Mouse (Mus musculus) hindbrain, embryonic 16.5 days (tissue): ENCODE data around the gene Trcg1. TPM values are rescaled to one million over a fixed set of nuclear protein-coding genes. Genes with fewer than 3 reads are reported as not detected.
"Not testable (repeated sequence)": the region's sequence is repeated elsewhere in the genome, so short reads cannot be mapped to it uniquely, and the experiment has no call there.

Experiments
- ATAC-seq: fragments of 200-750 bp; cut with Nextera tagmentation; 2 replicates; pipeline ENCODE4 v1.8.0; 2017; ENCODE audit warnings: moderate TSS enrichment, moderate library complexity
- H3K27ac ChIP-seq: fragments of 300-500 bp; sonication (generic); 2 replicates; pipeline ENCODE4 v1.5.1; 2014; ENCODE audit warnings: low read depth, mild to moderate bottlenecking, control low read depth, low read length, moderate library complexity
- H3K27me3 ChIP-seq: fragments of 300-500 bp; sonication (generic); replicated peaks from 2 replicates; pipeline ENCODE4 v1.6.1; 2014; ENCODE audit warnings: low read length; ENCODE audit not compliant: control insufficient read depth, insufficient read depth
- H3K36me3 ChIP-seq: fragments of 300-500 bp; sonication (generic); 2 replicates; pipeline ENCODE4 v1.6.1; 2014; ENCODE audit warnings: mild to moderate bottlenecking, low read length, moderate library complexity, mixed read lengths; ENCODE audit not compliant: control insufficient read depth, insufficient read depth
- H3K4me1 ChIP-seq: fragments of 300-500 bp; sonication (generic); 2 replicates; pipeline ENCODE4 v1.6.1; 2014; ENCODE audit warnings: low read depth, low read length; ENCODE audit not compliant: control insufficient read depth, insufficient read depth
- H3K4me2 ChIP-seq: fragments of 300-500 bp; sonication (generic); 2 replicates; pipeline ENCODE4 v1.6.1; 2014; ENCODE audit warnings: mild to moderate bottlenecking, low read length, control low read depth, moderate library complexity
- H3K4me3 ChIP-seq: fragments of 300-500 bp; sonication (generic); 2 replicates; pipeline ENCODE4 v1.5.1; 2014; ENCODE audit warnings: mild to moderate bottlenecking, low read length, control low read depth, moderate library complexity
- H3K9ac ChIP-seq: fragments of 300-500 bp; sonication (generic); 2 replicates; pipeline ENCODE4 v1.6.1; 2014; ENCODE audit warnings: low read depth, mild to moderate bottlenecking, control low read depth, low read length, moderate library complexity
- H3K9me3 ChIP-seq: fragments of 300-500 bp; sonication (generic); 2 replicates; pipeline ENCODE4 v1.6.1; 2014; ENCODE audit warnings: mild to moderate bottlenecking, low read length, moderate library complexity; ENCODE audit not compliant: control insufficient read depth
- WGBS: fragments of 180-500 bp; shearing (Covaris S2); extraction: QIAGEN DNeasy Blood & Tissue Kit; methylation state at CpG from one replicate; pipeline ENCODE4 v1.1.7; 2014; 5-methylcytosine and 5-hydroxymethylcytosine counted together
- polyA plus RNA-seq: library from polyadenylated mRNA; unstranded; fragments of >200 nt; fragmentation: Nextera tagmentation; extraction: Ambion mirVana; gene quantifications from 2 replicates; pipeline ENCODE4 v1.2.1, GENCODE M21; 2015

Trcg1 gene
- 0.08 TPM in 1 of 2 replicates, not detected in the other for polyA plus RNA-seq

- H3K36me3 ChIP-seq = no peaks in the 10 kb centered on the region
- 86% methylated on average over 2 of the region's 2 CpGs for WGBS
- no peak within 1 kb of the TSS for H3K27ac ChIP-seq
These were observed at the start of gene Trcg1 for GRCm38 (mm10) chr9:57236256-57236655. TSS of gene Trcg1 (plus strand) at chr9:57236556.

GRCm38 (mm10) chr9:57196708-57197107 lies 39.6 kb upstream of the Trcg1 start:
- H3K36me3 ChIP-seq = no peaks in the 10 kb centered on the region
- no peak overlapping the region for H3K4me2 ChIP-seq
- no peaks in the 10 kb centered on the region for H3K9me3 ChIP-seq
- ATAC-seq = no peak
- H3K27me3 ChIP-seq = no peaks in the 10 kb centered on the region
- no peak overlapping the region for H3K27ac ChIP-seq
- H3K4me1 ChIP-seq = no peaks in the 10 kb centered on the region
- H3K4me3 ChIP-seq = no peak overlapping the region
- H3K9ac ChIP-seq = no peak overlapping the region
- 60% methylated on average over 3 of the region's 3 CpGs for WGBS

More at GRCm38 (mm10) chr9:57236256-57236655, at the start of gene Trcg1:
- Histone ChIP-seq H3K27me3 (no peaks in the 10 kb centered on the region), H3K4me1 (no peaks in the 10 kb centered on the region), H3K4me3 (no peak within 1 kb of the TSS), H3K9me3 (no peaks in the 10 kb centered on the region), H3K9ac (no peak within 1 kb of the TSS), H3K4me2 (no peak within 1 kb of the TSS)
- ATAC-seq = no peak

- Histone ChIP-seq H3K4me2 (no peak overlapping the region), H3K27ac (no peak overlapping the region), H3K27me3 (no peaks in the 10 kb centered on the region), H3K36me3 (no peaks in the 10 kb centered on the region), H3K4me3 (no peak overlapping the region), H3K4me1 (no peaks in the 10 kb centered on the region), H3K9ac (no peak overlapping the region), H3K9me3 (no peaks in the 10 kb centered on the region)
- ATAC-seq = no peak
- 79% methylated on average over 8 of the region's 8 CpGs for WGBS
These were observed 38.9 kb upstream of the Trcg1 start for GRCm38 (mm10) chr9:57197414-57197813.

- H3K9ac ChIP-seq = no peak overlapping the region
- H3K9me3 ChIP-seq = no peaks in the 10 kb centered on the region
- no peak overlapping the region for H3K27ac ChIP-seq
- H3K27me3 ChIP-seq = no peaks in the 10 kb centered on the region
- H3K4me1 ChIP-seq = no peaks in the 10 kb centered on the region
- no peak for ATAC-seq
- H3K4me2 ChIP-seq = no peak overlapping the region
- H3K4me3 ChIP-seq = no peak overlapping the region
- no peaks in the 10 kb centered on the region for H3K36me3 ChIP-seq
- 75% methylated on average over 7 of the region's 7 CpGs for WGBS
These were observed 33.4 kb upstream of the Trcg1 start for GRCm38 (mm10) chr9:57202981-57203380.

GRCm38 (mm10) chr9:57203571-57203970 lies 32.8 kb upstream of the Trcg1 start:
- not testable (repeated sequence) for H3K27me3 ChIP-seq, H3K9me3 ChIP-seq, H3K9ac ChIP-seq, H3K36me3 ChIP-seq, H3K4me1 ChIP-seq, H3K4me3 ChIP-seq, ATAC-seq, H3K4me2 ChIP-seq, H3K27ac ChIP-seq
- WGBS = 93% methylated on average over 13 of the region's 13 CpGs

GRCm38 (mm10) chr9:57206896-57207295 lies 29.5 kb upstream of the Trcg1 start:
- Histone ChIP-seq H3K4me2 (no peak overlapping the region), H3K4me1 (no peaks in the 10 kb centered on the region), H3K9me3 (no peaks in the 10 kb centered on the region), H3K27ac (no peak overlapping the region), H3K4me3 (no peak overlapping the region), H3K9ac (no peak overlapping the region), H3K27me3 (no peaks in the 10 kb centered on the region), H3K36me3 (no peaks in the 10 kb centered on the region)
- ATAC-seq = no peak
- WGBS = 61% methylated on average over 2 of the region's 2 CpGs

- Histone ChIP-seq H3K27ac (no peak overlapping the region), H3K4me3 (no peak overlapping the region), H3K4me2 (no peak overlapping the region), H3K36me3 (no peaks in the 10 kb centered on the region), H3K4me1 (no peaks in the 10 kb centered on the region), H3K9me3 (no peaks in the 10 kb centered on the region), H3K9ac (no peak overlapping the region), H3K27me3 (no peaks in the 10 kb centered on the region)
- no peak for ATAC-seq
- 30% methylated on average over 3 of the region's 3 CpGs for WGBS
These were observed 27.0 kb upstream of the Trcg1 start for GRCm38 (mm10) chr9:57209316-57209715.

- H3K9me3 ChIP-seq = no peaks in the 10 kb centered on the region
- H3K4me3 ChIP-seq = no peak overlapping the region
- no peaks in the 10 kb centered on the region for H3K36me3 ChIP-seq
- no peak overlapping the region for H3K9ac ChIP-seq
- no peak overlapping the region for H3K27ac ChIP-seq
- H3K4me1 ChIP-seq = no peaks in the 10 kb centered on the region
- 69% methylated on average over 9 of the region's 9 CpGs for WGBS
- H3K4me2 ChIP-seq = no peak overlapping the region
- no peaks in the 10 kb centered on the region for H3K27me3 ChIP-seq
- no peak for ATAC-seq
These were observed 23.7 kb upstream of the Trcg1 start for GRCm38 (mm10) chr9:57212448-57213222.

GRCm38 (mm10) chr9:57214500-57214899 lies 21.9 kb upstream of the Trcg1 start:
- 81% methylated on average over 6 of the region's 6 CpGs for WGBS
- Histone ChIP-seq H3K4me2 (no peak overlapping the region), H3K36me3 (no peaks in the 10 kb centered on the region), H3K9me3 (no peaks in the 10 kb centered on the region), H3K27me3 (no peaks in the 10 kb centered on the region), H3K4me3 (no peak overlapping the region), H3K27ac (no peak overlapping the region), H3K4me1 (no peaks in the 10 kb centered on the region), H3K9ac (no peak overlapping the region)
- ATAC-seq = no peak
